Mouse (Mus musculus): ENCODE results near the gene 1700025F22Rik. TPM values are rescaled to one million over a fixed set of nuclear protein-coding genes. Genes with fewer than 3 reads are reported as not detected.
"Not testable (repeated sequence)": the region's sequence is repeated elsewhere in the genome, so short reads cannot be mapped to it uniquely, and the experiment has no call there.

1700025F22Rik gene
- polyA plus RNA-seq, 1 experiment = not detected

DNA sequence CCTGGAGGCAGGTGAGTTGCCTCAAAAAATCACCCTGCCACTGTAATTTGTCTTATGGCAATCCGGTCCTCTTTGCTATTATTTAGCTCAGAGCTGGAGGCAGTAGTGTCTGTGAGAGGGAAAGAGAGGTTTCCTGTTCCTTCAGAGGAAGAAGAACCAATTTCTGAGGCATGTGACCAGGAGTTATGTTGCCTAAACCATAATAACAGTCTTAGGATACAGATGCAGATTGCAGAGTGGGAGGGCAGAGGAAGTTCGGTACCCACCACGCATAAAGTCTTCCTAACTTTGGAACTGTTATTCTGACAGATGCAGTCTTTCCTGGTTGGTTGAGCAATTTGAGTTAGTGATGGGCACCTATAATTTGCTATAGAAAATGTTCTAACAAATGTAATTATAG, 66.7 kb downstream of the 1700025F22Rik start:
- 55% methylated on average over 3 of the region's 3 CpGs for WGBS
- Histone ChIP-seq H3K27ac (ENCODE audit: control insufficient read depth, insufficient read depth, low read length) (no peak overlapping the region), H3K27me3 (ENCODE audit: control insufficient read depth, insufficient read depth, low read length) (no peaks in the 10 kb centered on the region), H3K4me1 (replicated peaks; ENCODE audit: control insufficient read depth, insufficient read depth, low read length) (no peaks in the 10 kb centered on the region; the same call in 1 of the 2 replicates), H3K36me3 (ENCODE audit: control insufficient read depth, insufficient read depth, low read length) (no peaks in the 10 kb centered on the region), H3K4me3 (ENCODE audit: control insufficient read depth, insufficient read depth, low read length) (no peak overlapping the region)
- no peak for DNase-seq
- TF ChIP-seq POLR2A (IDR thresholded peaks at IDR 0.05; ENCODE audit: control insufficient read depth, extremely low read depth, insufficient read depth, low read length, poor library complexity) (no peak), CTCF (IDR thresholded peaks at IDR 0.05; ENCODE audit: borderline replicate concordance, control insufficient read depth, extremely low read depth, insufficient read depth, low read length, poor library complexity) (no peak)

DNA sequence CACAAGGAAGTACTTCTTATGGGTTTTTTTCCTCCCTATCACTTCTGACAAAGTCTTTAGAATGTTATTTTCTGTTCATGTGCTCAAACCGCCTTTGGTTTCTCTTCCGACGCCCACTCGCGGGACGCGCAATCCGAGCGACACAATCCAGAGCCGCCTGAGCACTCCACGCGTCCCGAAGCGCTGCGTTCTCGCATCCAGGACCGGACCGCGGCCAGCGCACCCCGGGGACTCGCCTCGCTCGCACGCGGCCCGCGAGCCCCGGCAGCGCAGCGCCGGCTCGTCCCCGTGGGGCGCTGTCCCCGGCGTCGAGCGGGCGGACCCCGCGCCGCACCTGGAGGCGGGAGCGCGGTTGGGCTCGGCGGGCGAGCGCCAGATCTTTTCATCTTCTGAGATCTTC, 73.0 kb downstream of the 1700025F22Rik start:
- H3K4me3 ChIP-seq (ENCODE audit: control insufficient read depth, insufficient read depth, low read length) = peak overlapping the region; percentile 37
- not testable (repeated sequence) for H3K27ac ChIP-seq (ENCODE audit: control insufficient read depth, insufficient read depth, low read length); H3K27me3 ChIP-seq (ENCODE audit: control insufficient read depth, insufficient read depth, low read length); H3K4me1 ChIP-seq (replicated peaks; ENCODE audit: control insufficient read depth, insufficient read depth, low read length); H3K36me3 ChIP-seq (ENCODE audit: control insufficient read depth, insufficient read depth, low read length); DNase-seq
- 6% methylated on average over 50 of the region's 50 CpGs for WGBS

Other genes starting within 250 kb of the 1700025F22Rik start
- gene Zp1, start 244.7 kb downstream of the 1700025F22Rik start, polyA plus RNA-seq (2012; rRNA removed) = 0.23 and 0.33 TPM in 2 replicates
- 0.73 and 1.0 TPM in 2 replicates for gene Ptgdr2, start 228.2 kb downstream of the 1700025F22Rik start, polyA plus RNA-seq (2012; rRNA removed)
- 5.8 and 8.8 TPM in 2 replicates for gene Ccdc86, start 216.1 kb downstream of the 1700025F22Rik start, polyA plus RNA-seq (2012; rRNA removed)
- 1.8 and 2.8 TPM in 2 replicates for gene Ms4a10, start 190.7 kb downstream of the 1700025F22Rik start, polyA plus RNA-seq (2012; rRNA removed)
- gene Ms4a15, start 172.1 kb downstream of the 1700025F22Rik start, polyA plus RNA-seq (2012; rRNA removed) = not detected in 2 replicates
- 0.28 and 0.38 TPM in 2 replicates for gene Ms4a18, start 147.3 kb downstream of the 1700025F22Rik start, polyA plus RNA-seq (2012; rRNA removed)
- gene Ms4a8a, start 84.2 kb downstream of the 1700025F22Rik start, polyA plus RNA-seq (2012; rRNA removed) = 0.70 and 1.8 TPM in 2 replicates
- gene 1700017D01Rik, start 34.4 kb downstream of the 1700025F22Rik start, polyA plus RNA-seq (2012; rRNA removed) = 0.24 TPM in 1 of 2 replicates, not detected in the other
- gene Ms4a13, start 31.4 kb upstream of the 1700025F22Rik start, polyA plus RNA-seq (2012; rRNA removed) = not detected in 2 replicates
- not detected in 2 replicates for gene Ms4a12, start 67.1 kb upstream of the 1700025F22Rik start, polyA plus RNA-seq (2012; rRNA removed)
- gene Ms4a1, start 100.9 kb upstream of the 1700025F22Rik start, polyA plus RNA-seq (2012; rRNA removed) = 1.6 and 1.8 TPM in 2 replicates
- not detected in 2 replicates for gene Ms4a5, start 118.6 kb upstream of the 1700025F22Rik start, polyA plus RNA-seq (2012; rRNA removed)
- gene Ms4a14, start 149.1 kb upstream of the 1700025F22Rik start, polyA plus RNA-seq (2012; rRNA removed) = 0.33 and 0.74 TPM in 2 replicates
- 5.8 and 10.6 TPM in 2 replicates for gene Ms4a7, start 170.8 kb upstream of the 1700025F22Rik start, polyA plus RNA-seq (2012; rRNA removed)
- 0.55 and 0.63 TPM in 2 replicates for gene Ms4a4a, start 210.2 kb upstream of the 1700025F22Rik start, polyA plus RNA-seq (2012; rRNA removed)
- 2.4 TPM in 2 replicates for gene Ms4a4c, start 239.4 kb upstream of the 1700025F22Rik start, polyA plus RNA-seq (2012; rRNA removed)

All from thymus, adult 2 months (tissue).